Mouse (Mus musculus): ENCODE measurements around the gene Elob. TPM values are rescaled to one million over a fixed set of nuclear protein-coding genes. Genes with fewer than 3 reads are reported as not detected.

Gene Elob
- total RNA-seq, 2 experiments from 2014 or later = 332 to 341 TPM

GRCm38 (mm10) chr17:23850853-23851749 is 22.2 kb upstream of the Elob start:
- Histone ChIP-seq H3K4me3 (no peak overlapping the region), H3K27ac (no peak overlapping the region)
- peak; percentile 26 to 71 for DNase-seq (ENCODE audit: low spot score in 2 of 2)
- TF ChIP-seq CTCF (conservative IDR thresholded peaks at IDR 0.05) = peak; percentile 81

GRCm38 (mm10) chr17:23850028-23850427 is 21.1 kb upstream of the Elob start:
- no peak overlapping the region for H3K27ac ChIP-seq
- TF ChIP-seq CTCF (conservative IDR thresholded peaks at IDR 0.05) = peak; percentile 55
- no peak overlapping the region for H3K4me3 ChIP-seq
- no peak for DNase-seq (ENCODE audit: low spot score in 2 of 2)

GRCm38 (mm10) chr17:23843812-23844273 is 14.9 kb upstream of the Elob start, which contains the start of the genes Prss32 and Prss41:
Gene Prss32, plus strand, starts transcription at chr17:23843855.
Gene Prss41, minus strand, starts transcription at chr17:23844172.
- DNase-seq (ENCODE audit: low spot score in 2 of 2) = peak in 1 of 2 experiments; percentile 50
- H3K4me3 ChIP-seq = peak within 1 kb of the TSS; percentile 34
- peak; percentile 82 for TF ChIP-seq CTCF (conservative IDR thresholded peaks at IDR 0.05)
- no peak within 1 kb of the TSS for H3K27ac ChIP-seq

DNA sequence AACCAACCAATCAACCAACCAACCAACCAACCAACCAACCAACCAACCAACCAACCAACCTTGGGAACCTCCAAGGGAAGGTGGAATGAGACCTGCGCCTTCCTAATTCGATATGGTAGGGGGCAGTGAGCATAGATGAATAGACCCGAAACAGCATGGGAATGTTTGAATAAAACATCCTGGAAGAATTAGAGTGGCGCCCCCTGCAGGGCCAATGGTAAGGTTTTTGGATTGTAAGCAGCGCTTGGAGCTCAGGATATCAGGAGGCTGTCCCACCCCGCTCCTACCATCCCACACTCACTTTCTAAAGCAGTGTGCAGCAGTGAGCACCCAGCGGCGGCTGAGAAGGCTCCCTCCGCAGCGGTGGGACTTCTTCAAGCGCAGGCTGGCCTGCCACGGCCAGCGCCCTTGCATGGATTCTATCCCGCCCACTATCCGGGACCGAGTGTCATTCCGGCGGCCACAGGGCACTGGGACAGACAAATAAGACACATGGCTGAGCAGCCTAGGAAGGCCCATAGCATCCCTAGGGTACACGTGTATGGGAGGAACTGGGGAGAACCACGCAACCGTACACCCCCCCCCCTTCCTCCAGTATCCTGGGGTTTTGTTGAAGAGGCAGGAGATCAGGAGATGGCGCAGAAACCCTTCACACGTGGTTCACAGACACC is 14.3 kb upstream of the Elob start:
- TF ChIP-seq CTCF (conservative IDR thresholded peaks at IDR 0.05) = peak; percentile 57
- peak overlapping the region; percentile 34; the same call in 1 of the 2 replicates for H3K4me3 ChIP-seq
- DNase-seq (ENCODE audit: low spot score in 2 of 2) = no peak
- no peak overlapping the region for H3K27ac ChIP-seq

DNA sequence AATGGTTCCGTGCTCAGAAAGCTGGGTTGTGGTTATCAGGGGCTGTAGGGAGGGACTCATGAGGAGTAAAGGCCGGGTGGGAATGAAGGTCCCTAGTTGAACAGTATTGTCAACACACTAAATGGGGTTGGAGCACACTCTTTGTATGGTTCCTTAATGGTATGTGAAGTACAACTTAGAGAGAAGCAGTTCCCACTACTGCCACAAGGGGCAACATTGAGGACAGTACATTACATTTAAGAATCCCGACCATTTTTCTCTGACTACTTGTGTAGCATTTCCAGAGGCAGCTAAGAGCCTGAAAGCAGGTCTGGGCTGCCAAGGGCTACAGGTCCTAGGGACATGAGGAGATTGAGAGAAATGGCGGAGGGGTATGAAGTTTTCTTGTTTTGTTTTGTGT is 12.2 kb upstream of the Elob start:
- Histone ChIP-seq H3K4me3 (no peak overlapping the region), H3K27ac (no peak overlapping the region)
- DNase-seq (ENCODE audit: low spot score in 2 of 2) = no peak
- peak; percentile 96 for TF ChIP-seq CTCF (conservative IDR thresholded peaks at IDR 0.05)

DNA sequence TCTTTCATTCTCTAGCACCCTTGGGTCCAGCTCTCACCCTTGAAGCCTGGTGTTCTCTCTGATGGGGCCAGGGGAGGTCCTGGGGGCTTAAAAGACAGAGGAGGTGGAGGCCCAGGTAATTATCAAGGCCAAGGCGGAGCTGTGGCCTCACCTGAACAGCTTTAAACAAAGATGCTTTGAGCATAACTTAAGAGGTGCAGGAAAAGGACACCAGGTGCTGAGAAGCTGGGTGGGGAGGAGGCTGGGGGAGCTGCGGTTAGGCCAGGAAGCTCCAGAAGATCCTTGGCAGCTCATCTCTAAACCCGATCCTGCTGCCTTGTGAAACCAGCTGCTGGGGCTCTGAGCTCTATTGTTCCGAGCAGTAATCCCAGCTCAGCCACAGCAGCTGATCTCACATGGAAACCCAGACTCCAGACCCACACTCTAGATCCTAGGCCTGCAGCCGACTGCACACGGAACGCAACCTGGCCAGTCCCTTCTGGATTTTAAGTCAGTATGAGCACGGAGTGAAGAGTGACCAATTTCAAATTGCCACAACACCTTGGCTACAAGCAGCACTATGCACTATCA is 7.2 kb upstream of the Elob start, which contains the start of gene Prss33:
TSS of gene Prss33 (minus strand) at position 51 of the 570 bp plus-strand sequence.
- DNase-seq (ENCODE audit: low spot score in 2 of 2) = no peak
- H3K27ac ChIP-seq = no peak within 1 kb of the TSS
- no peak within 1 kb of the TSS for H3K4me3 ChIP-seq
- no peak for TF ChIP-seq CTCF (conservative IDR thresholded peaks at IDR 0.05)

DNA sequence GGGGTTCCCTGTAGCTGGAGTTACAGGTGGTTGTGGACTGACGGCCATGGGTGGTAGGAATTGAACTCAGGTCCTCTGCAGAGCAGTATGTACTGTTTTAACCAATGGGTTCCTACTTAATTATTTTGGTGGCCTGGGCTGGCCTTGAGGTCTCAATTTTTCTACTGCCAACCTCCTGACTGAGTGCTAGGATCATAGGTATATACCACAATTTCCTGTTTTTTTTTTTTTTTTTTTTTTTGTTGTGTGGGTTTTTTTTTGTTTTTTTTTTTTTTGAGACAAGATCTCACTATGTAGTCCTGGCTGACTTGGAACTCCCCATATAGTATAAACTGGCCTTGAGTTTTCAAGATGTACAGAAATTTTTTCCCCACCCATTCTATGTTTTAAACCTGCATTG is 2.3 kb upstream of the Elob start:
- no peak for TF ChIP-seq CTCF (conservative IDR thresholded peaks at IDR 0.05)
- H3K27ac ChIP-seq = no peak overlapping the region
- DNase-seq (ENCODE audit: low spot score in 2 of 2) = no peak

GRCm38 (mm10) chr17:23828271-23829001 is 500 bp downstream of the Elob start:
- TF ChIP-seq CTCF (conservative IDR thresholded peaks at IDR 0.05) = no peak
- H3K4me3 ChIP-seq = peak overlapping the region; percentile 92
- H3K27ac ChIP-seq = peak overlapping the region; percentile 92
- peak; percentile 31 to 57 for DNase-seq (ENCODE audit: low spot score in 2 of 2)

More for the DNA sequence above, 2.3 kb upstream of the Elob start:
- H3K4me3 ChIP-seq = no peak overlapping the region

DNA sequence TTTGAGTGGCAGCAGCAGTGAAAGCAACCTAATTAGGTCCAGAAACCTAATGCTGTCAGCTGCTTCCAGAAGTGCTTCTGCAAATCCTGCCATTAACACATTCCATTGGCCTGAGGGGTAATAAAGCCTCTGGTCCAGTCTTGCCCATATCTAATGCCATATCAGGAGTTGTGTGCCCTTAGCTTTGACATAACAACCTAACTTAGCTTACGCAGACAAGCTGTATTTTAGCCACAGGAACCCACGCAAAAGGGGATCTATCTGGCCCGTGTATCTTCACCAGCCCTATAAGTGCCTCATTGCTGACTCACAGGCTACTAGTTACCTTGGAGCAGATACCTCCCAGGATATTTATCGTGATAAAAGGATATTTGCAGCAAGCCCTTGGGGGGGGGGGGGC is 3.3 kb downstream of the Elob start:
- Histone ChIP-seq H3K4me3 (no peak overlapping the region), H3K27ac (no peak overlapping the region)
- no peak for TF ChIP-seq CTCF (conservative IDR thresholded peaks at IDR 0.05)
- DNase-seq (ENCODE audit: low spot score in 2 of 2) = no peak

DNA sequence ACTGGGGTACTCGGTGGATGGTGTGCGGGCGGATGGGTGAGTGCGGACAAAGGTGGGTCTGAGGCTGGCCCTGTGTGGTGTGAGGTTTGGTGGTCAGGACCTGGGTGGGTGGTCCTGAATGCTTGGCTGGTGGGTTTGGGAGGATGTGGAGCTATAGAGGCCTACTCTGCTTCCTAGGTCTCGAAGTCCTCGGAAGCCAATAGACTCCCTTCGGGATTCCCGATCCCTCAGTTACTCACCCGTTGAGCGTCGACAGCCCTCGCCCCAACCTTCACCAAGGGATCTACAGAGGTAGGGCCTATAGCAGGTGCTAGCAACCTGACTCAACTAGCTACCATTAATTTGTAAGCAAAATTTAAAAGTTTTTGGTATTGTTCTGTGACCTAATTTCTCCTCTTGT is 5.3 kb downstream of the Elob start:
- DNase-seq (ENCODE audit: low spot score in 2 of 2) = no peak
- H3K27ac ChIP-seq = no peak overlapping the region
- no peak overlapping the region for H3K4me3 ChIP-seq
- no peak for TF ChIP-seq CTCF (conservative IDR thresholded peaks at IDR 0.05)

GRCm38 (mm10) chr17:23823018-23823417 is 5.9 kb downstream of the Elob start:
- TF ChIP-seq CTCF (conservative IDR thresholded peaks at IDR 0.05) = no peak
- Histone ChIP-seq H3K27ac (no peak overlapping the region), H3K4me3 (no peak overlapping the region)
- DNase-seq (ENCODE audit: low spot score in 2 of 2) = no peak

GRCm38 (mm10) chr17:23822094-23822493 is 6.8 kb downstream of the Elob start:
- Histone ChIP-seq H3K27ac (no peak overlapping the region), H3K4me3 (no peak overlapping the region)
- no peak for TF ChIP-seq CTCF (conservative IDR thresholded peaks at IDR 0.05)
- DNase-seq (ENCODE audit: low spot score in 2 of 2) = no peak
